Mouse (Mus musculus): ENCODE data around the gene Mamstr. TPM values are rescaled to one million over a fixed set of nuclear protein-coding genes. Genes with fewer than 3 reads are reported as not detected.
A peak's percentile ranks its signal among the peaks of the same experiment; 100 is the strongest.

The Mamstr gene
- total and polyA plus RNA-seq, 2 experiments from 2014 or later = 6.5 to 7.7 TPM

GRCm38 (mm10) chr7:45689099-45689498 is 49.3 kb downstream of the Mamstr start:
- DNase-seq (ENCODE audit: low spot score) (no peak), ATAC-seq (ENCODE audit: insufficient read depth, low read depth) (no peak)
- Histone ChIP-seq H3K27ac (ENCODE audit: low read depth) (peak overlapping the region; percentile 64), H3K9ac (replicated peaks; ENCODE audit: low read depth, low read length) (peak overlapping the region; percentile 8; the same call in 1 of the 2 replicates), H3K4me2 (ENCODE audit: low read depth, low read length) (no peak overlapping the region), H3K9me3 (replicated peaks; ENCODE audit: control insufficient read depth, low read length) (no peaks in the 10 kb centered on the region), H3K4me1 (ENCODE audit: control insufficient read depth, insufficient read depth) (peaks cover 20% of the 10 kb centered on the region; the same call in 1 of the 2 replicates), H3K27me3 (ENCODE audit: control insufficient read depth, insufficient read depth, low read length) (no peaks in the 10 kb centered on the region), H3K36me3 (replicated peaks; ENCODE audit: control insufficient read depth, insufficient read depth, low read length) (no peaks in the 10 kb centered on the region), H3K4me3 (ENCODE audit: low read depth, low read length) (no peak overlapping the region)
- 72% methylated on average over 6 of the region's 6 CpGs for WGBS
- TF ChIP-seq EP300 (IDR thresholded peaks at IDR 0.05; ENCODE audit: low read depth) (no peak), CTCF (IDR thresholded peaks at IDR 0.05; ENCODE audit: low read depth) (no peak)

GRCm38 (mm10) chr7:45689800-45690199 is 50.0 kb downstream of the Mamstr start:
- Histone ChIP-seq H3K27ac (ENCODE audit: low read depth) (peak overlapping the region; percentile 64), H3K36me3 (replicated peaks; ENCODE audit: control insufficient read depth, insufficient read depth, low read length) (no peaks in the 10 kb centered on the region), H3K4me1 (ENCODE audit: control insufficient read depth, insufficient read depth) (peaks cover 20% of the 10 kb centered on the region; the same call in 1 of the 2 replicates), H3K27me3 (ENCODE audit: control insufficient read depth, insufficient read depth, low read length) (no peaks in the 10 kb centered on the region), H3K9me3 (replicated peaks; ENCODE audit: control insufficient read depth, low read length) (no peaks in the 10 kb centered on the region), H3K4me3 (ENCODE audit: low read depth, low read length) (no peak overlapping the region), H3K9ac (replicated peaks; ENCODE audit: low read depth, low read length) (no peak overlapping the region; the same call in 1 of the 2 replicates), H3K4me2 (ENCODE audit: low read depth, low read length) (no peak overlapping the region)
- DNase-seq (ENCODE audit: low spot score) (no peak), ATAC-seq (ENCODE audit: insufficient read depth, low read depth) (peak; percentile 37; the same call in 1 of the 2 replicates)
- WGBS = 15% methylated on average over 11 of the region's 11 CpGs
- TF ChIP-seq EP300 (IDR thresholded peaks at IDR 0.05; ENCODE audit: low read depth) (no peak), CTCF (IDR thresholded peaks at IDR 0.05; ENCODE audit: low read depth) (no peak)

GRCm38 (mm10) chr7:45692364-45692763 is 52.6 kb downstream of the Mamstr start:
- H3K36me3 ChIP-seq (replicated peaks; ENCODE audit: control insufficient read depth, insufficient read depth, low read length) = no peaks in the 10 kb centered on the region
- H3K27ac ChIP-seq (ENCODE audit: low read depth) = no peak overlapping the region
- H3K27me3 ChIP-seq (ENCODE audit: control insufficient read depth, insufficient read depth, low read length) = no peaks in the 10 kb centered on the region
- TF ChIP-seq EP300 (IDR thresholded peaks at IDR 0.05; ENCODE audit: low read depth) = no peak
- no peak for TF ChIP-seq CTCF (IDR thresholded peaks at IDR 0.05; ENCODE audit: low read depth)
- DNase-seq (ENCODE audit: low spot score) (no peak), ATAC-seq (ENCODE audit: insufficient read depth, low read depth) (no peak)
- no peak overlapping the region for H3K4me3 ChIP-seq (ENCODE audit: low read depth, low read length)
- H3K4me1 ChIP-seq (ENCODE audit: control insufficient read depth, insufficient read depth) = peaks cover 20% of the 10 kb centered on the region; the same call in 1 of the 2 replicates
- no peak overlapping the region for H3K9ac ChIP-seq (replicated peaks; ENCODE audit: low read depth, low read length)
- WGBS = 81% methylated on average over 2 of the region's 2 CpGs
- H3K9me3 ChIP-seq (replicated peaks; ENCODE audit: control insufficient read depth, low read length) = no peaks in the 10 kb centered on the region
- H3K4me2 ChIP-seq (ENCODE audit: low read depth, low read length) = no peak overlapping the region

GRCm38 (mm10) chr7:45693921-45694591 is 54.3 kb downstream of the Mamstr start, which contains the start of gene Sec1:
Sec1 (minus strand) TSS chr7:45694402.
- H3K27me3 ChIP-seq (ENCODE audit: control insufficient read depth, insufficient read depth, low read length) = peaks cover 9% of the 10 kb centered on the region
- no peak for DNase-seq (ENCODE audit: low spot score)
- no peaks in the 10 kb centered on the region for H3K36me3 ChIP-seq (replicated peaks; ENCODE audit: control insufficient read depth, insufficient read depth, low read length)
- H3K9ac ChIP-seq (replicated peaks; ENCODE audit: low read depth, low read length) = no peak within 1 kb of the TSS
- TF ChIP-seq CTCF (IDR thresholded peaks at IDR 0.05; ENCODE audit: low read depth) = no peak
- TF ChIP-seq EP300 (IDR thresholded peaks at IDR 0.05; ENCODE audit: low read depth) = no peak
- peaks cover 20% of the 10 kb centered on the region; the same call in 1 of the 2 replicates for H3K4me1 ChIP-seq (ENCODE audit: control insufficient read depth, insufficient read depth)
- no peaks in the 10 kb centered on the region for H3K9me3 ChIP-seq (replicated peaks; ENCODE audit: control insufficient read depth, low read length)
- no peak within 1 kb of the TSS for H3K4me2 ChIP-seq (ENCODE audit: low read depth, low read length)
- H3K4me3 ChIP-seq (ENCODE audit: low read depth, low read length) = no peak within 1 kb of the TSS
- no peak for ATAC-seq (ENCODE audit: insufficient read depth, low read depth)
- H3K27ac ChIP-seq (ENCODE audit: low read depth) = no peak within 1 kb of the TSS
- WGBS = 86% methylated on average over 50 of the region's 50 CpGs

- ATAC-seq (ENCODE audit: insufficient read depth, low read depth) (no peak), DNase-seq (ENCODE audit: low spot score) (no peak)
- no peak overlapping the region for H3K4me2 ChIP-seq (ENCODE audit: low read depth, low read length)
- no peaks in the 10 kb centered on the region for H3K36me3 ChIP-seq (replicated peaks; ENCODE audit: control insufficient read depth, insufficient read depth, low read length)
- H3K9ac ChIP-seq (replicated peaks; ENCODE audit: low read depth, low read length) = no peak overlapping the region
- 30% methylated on average over 6 of the region's 6 CpGs for WGBS
- no peak overlapping the region for H3K4me3 ChIP-seq (ENCODE audit: low read depth, low read length)
- no peaks in the 10 kb centered on the region for H3K9me3 ChIP-seq (replicated peaks; ENCODE audit: control insufficient read depth, low read length)
- H3K27ac ChIP-seq (ENCODE audit: low read depth) = no peak overlapping the region
- TF ChIP-seq EP300 (IDR thresholded peaks at IDR 0.05; ENCODE audit: low read depth) = no peak
- no peak for TF ChIP-seq CTCF (IDR thresholded peaks at IDR 0.05; ENCODE audit: low read depth)
- H3K4me1 ChIP-seq (ENCODE audit: control insufficient read depth, insufficient read depth) = peaks cover 16% of the 10 kb centered on the region
- H3K27me3 ChIP-seq (ENCODE audit: control insufficient read depth, insufficient read depth, low read length) = peaks cover 19% of the 10 kb centered on the region
Observed at GRCm38 (mm10) chr7:45695098-45695497, 55.3 kb downstream of the Mamstr start.

Other genes with a start within 250 kb of the Mamstr start
Only the 30 nearest of the 36 such genes appear.
- gene Gys1, start 205.1 kb upstream of the Mamstr start, total RNA-seq (2014; rRNA removed; ENCODE audit: low replicate concordance) = 109 and 123 TPM in 2 replicates
- 68.3 and 70.4 TPM in 2 replicates for gene Gys1, start 205.1 kb upstream of the Mamstr start, polyA plus RNA-seq (2015; fragmentation: Nextera tagmentation; extraction: Ambion mirVana)
- gene Ruvbl2, start 201.9 kb upstream of the Mamstr start, total RNA-seq (2014; rRNA removed; ENCODE audit: low replicate concordance) = 76.9 and 106 TPM in 2 replicates
- gene Ruvbl2, start 201.9 kb upstream of the Mamstr start, polyA plus RNA-seq (2015; fragmentation: Nextera tagmentation; extraction: Ambion mirVana) = 31.0 and 34.2 TPM in 2 replicates
- 1,107 and 1,211 TPM in 2 replicates for gene Ftl1, start 180.1 kb upstream of the Mamstr start, total RNA-seq (2014; rRNA removed; ENCODE audit: low replicate concordance)
- gene Ftl1, start 180.1 kb upstream of the Mamstr start, polyA plus RNA-seq (2015; fragmentation: Nextera tagmentation; extraction: Ambion mirVana) = 2,163 and 2,221 TPM in 2 replicates
- 48.1 and 88.1 TPM in 2 replicates for gene Bax, start 173.1 kb upstream of the Mamstr start, total RNA-seq (2014; rRNA removed; ENCODE audit: low replicate concordance)
- gene Bax, start 173.1 kb upstream of the Mamstr start, polyA plus RNA-seq (2015; fragmentation: Nextera tagmentation; extraction: Ambion mirVana) = 99.2 and 101 TPM in 2 replicates
- gene Tulp2, start 158.1 kb upstream of the Mamstr start, total RNA-seq (2014; rRNA removed; ENCODE audit: low replicate concordance) = not detected in 2 replicates
- gene Tulp2, start 158.1 kb upstream of the Mamstr start, polyA plus RNA-seq (2015; fragmentation: Nextera tagmentation; extraction: Ambion mirVana) = 0.15 and 0.20 TPM in 2 replicates
- gene Gm45808, start 153.2 kb upstream of the Mamstr start, total RNA-seq (2014; rRNA removed; ENCODE audit: low replicate concordance) = 14.2 TPM in 1 of 2 replicates, not detected in the other
- 0.18 TPM in 1 of 2 replicates, not detected in the other for gene Gm45808, start 153.2 kb upstream of the Mamstr start, polyA plus RNA-seq (2015; fragmentation: Nextera tagmentation; extraction: Ambion mirVana)
- gene Dhdh, start 151.2 kb upstream of the Mamstr start, total RNA-seq (2014; rRNA removed; ENCODE audit: low replicate concordance) = 3.4 and 5.6 TPM in 2 replicates
- 5.1 and 5.3 TPM in 2 replicates for gene Dhdh, start 151.2 kb upstream of the Mamstr start, polyA plus RNA-seq (2015; fragmentation: Nextera tagmentation; extraction: Ambion mirVana)
- 78.4 and 107 TPM in 2 replicates for gene Nucb1, start 129.6 kb upstream of the Mamstr start, total RNA-seq (2014; rRNA removed; ENCODE audit: low replicate concordance)
- gene Nucb1, start 129.6 kb upstream of the Mamstr start, polyA plus RNA-seq (2015; fragmentation: Nextera tagmentation; extraction: Ambion mirVana) = 108 and 110 TPM in 2 replicates
- 10.6 and 28.8 TPM in 2 replicates for gene Ppp1r15a, start 113.7 kb upstream of the Mamstr start, total RNA-seq (2014; rRNA removed; ENCODE audit: low replicate concordance)
- 19.2 and 22.8 TPM in 2 replicates for gene Ppp1r15a, start 113.7 kb upstream of the Mamstr start, polyA plus RNA-seq (2015; fragmentation: Nextera tagmentation; extraction: Ambion mirVana)
- gene Plekha4, start 113.6 kb upstream of the Mamstr start, total RNA-seq (2014; rRNA removed; ENCODE audit: low replicate concordance) = 1.3 and 3.4 TPM in 2 replicates
- 0.78 and 1.2 TPM in 2 replicates for gene Plekha4, start 113.6 kb upstream of the Mamstr start, polyA plus RNA-seq (2015; fragmentation: Nextera tagmentation; extraction: Ambion mirVana)
- not detected in 2 replicates for gene Hsd17b14, start 85.1 kb upstream of the Mamstr start, total RNA-seq (2014; rRNA removed; ENCODE audit: low replicate concordance)
- 0.11 and 0.34 TPM in 2 replicates for gene Hsd17b14, start 85.1 kb upstream of the Mamstr start, polyA plus RNA-seq (2015; fragmentation: Nextera tagmentation; extraction: Ambion mirVana)
- gene Bcat2, start 69.8 kb upstream of the Mamstr start, total RNA-seq (2014; rRNA removed; ENCODE audit: low replicate concordance) = 70.6 and 97.2 TPM in 2 replicates
- 73.7 and 74.8 TPM in 2 replicates for gene Bcat2, start 69.8 kb upstream of the Mamstr start, polyA plus RNA-seq (2015; fragmentation: Nextera tagmentation; extraction: Ambion mirVana)
- gene Fgf21, start 24.5 kb upstream of the Mamstr start, total RNA-seq (2014; rRNA removed; ENCODE audit: low replicate concordance) = not detected in 2 replicates
- 0.12 TPM in 1 of 2 replicates, not detected in the other for gene Fgf21, start 24.5 kb upstream of the Mamstr start, polyA plus RNA-seq (2015; fragmentation: Nextera tagmentation; extraction: Ambion mirVana)
- gene Fut1, start 22.7 kb upstream of the Mamstr start, total RNA-seq (2014; rRNA removed; ENCODE audit: low replicate concordance) = not detected in 2 replicates
- gene Fut1, start 22.7 kb upstream of the Mamstr start, polyA plus RNA-seq (2015; fragmentation: Nextera tagmentation; extraction: Ambion mirVana) = not detected in 2 replicates
- gene Izumo1, start 18.2 kb upstream of the Mamstr start, total RNA-seq (2014; rRNA removed; ENCODE audit: low replicate concordance) = 0.53 TPM in 1 of 2 replicates, not detected in the other
- 0.11 and 0.23 TPM in 2 replicates for gene Izumo1, start 18.2 kb upstream of the Mamstr start, polyA plus RNA-seq (2015; fragmentation: Nextera tagmentation; extraction: Ambion mirVana)
- 68.8 and 77.6 TPM in 2 replicates for gene Rasip1, start 12.5 kb upstream of the Mamstr start, total RNA-seq (2014; rRNA removed; ENCODE audit: low replicate concordance)
- gene Rasip1, start 12.5 kb upstream of the Mamstr start, polyA plus RNA-seq (2015; fragmentation: Nextera tagmentation; extraction: Ambion mirVana) = 13.7 and 14.3 TPM in 2 replicates
- gene Fut2, start 26.4 kb downstream of the Mamstr start, total RNA-seq (2014; rRNA removed; ENCODE audit: low replicate concordance) = not detected in 2 replicates
- 1.5 and 1.7 TPM in 2 replicates for gene Fut2, start 26.4 kb downstream of the Mamstr start, polyA plus RNA-seq (2015; fragmentation: Nextera tagmentation; extraction: Ambion mirVana)
- not detected in 2 replicates for gene Ntn5, start 44.0 kb downstream of the Mamstr start, total RNA-seq (2014; rRNA removed; ENCODE audit: low replicate concordance)
- 0.11 TPM in 1 of 2 replicates, not detected in the other for gene Ntn5, start 44.0 kb downstream of the Mamstr start, polyA plus RNA-seq (2015; fragmentation: Nextera tagmentation; extraction: Ambion mirVana)
- gene Sec1, start 54.4 kb downstream of the Mamstr start, total RNA-seq (2014; rRNA removed; ENCODE audit: low replicate concordance) = 0.62 and 1.3 TPM in 2 replicates
- 0.16 and 0.33 TPM in 2 replicates for gene Sec1, start 54.4 kb downstream of the Mamstr start, polyA plus RNA-seq (2015; fragmentation: Nextera tagmentation; extraction: Ambion mirVana)
- gene Car11, start 59.9 kb downstream of the Mamstr start, total RNA-seq (2014; rRNA removed; ENCODE audit: low replicate concordance) = 1.6 and 3.0 TPM in 2 replicates
- 2.5 and 2.8 TPM in 2 replicates for gene Car11, start 59.9 kb downstream of the Mamstr start, polyA plus RNA-seq (2015; fragmentation: Nextera tagmentation; extraction: Ambion mirVana)
- 29.3 and 37.4 TPM in 2 replicates for gene Dbp, start 65.1 kb downstream of the Mamstr start, total RNA-seq (2014; rRNA removed; ENCODE audit: low replicate concordance)
- 21.9 and 24.9 TPM in 2 replicates for gene Dbp, start 65.1 kb downstream of the Mamstr start, polyA plus RNA-seq (2015; fragmentation: Nextera tagmentation; extraction: Ambion mirVana)
- 1,259 and 1,310 TPM in 2 replicates for gene Rpl18, start 75.5 kb downstream of the Mamstr start, total RNA-seq (2014; rRNA removed; ENCODE audit: low replicate concordance)
- 479 and 486 TPM in 2 replicates for gene Rpl18, start 75.5 kb downstream of the Mamstr start, polyA plus RNA-seq (2015; fragmentation: Nextera tagmentation; extraction: Ambion mirVana)
- 19.5 and 23.3 TPM in 2 replicates for gene Sphk2, start 78.0 kb downstream of the Mamstr start, total RNA-seq (2014; rRNA removed; ENCODE audit: low replicate concordance)
- 11.1 and 11.4 TPM in 2 replicates for gene Sphk2, start 78.0 kb downstream of the Mamstr start, polyA plus RNA-seq (2015; fragmentation: Nextera tagmentation; extraction: Ambion mirVana)
- gene Fam83e, start 81.2 kb downstream of the Mamstr start, total RNA-seq (2014; rRNA removed; ENCODE audit: low replicate concordance) = not detected in 2 replicates
- gene Fam83e, start 81.2 kb downstream of the Mamstr start, polyA plus RNA-seq (2015; fragmentation: Nextera tagmentation; extraction: Ambion mirVana) = 0.07 and 0.26 TPM in 2 replicates
- not detected in 2 replicates for gene Spaca4, start 85.8 kb downstream of the Mamstr start, total RNA-seq (2014; rRNA removed; ENCODE audit: low replicate concordance)
- not detected in 2 replicates for gene Spaca4, start 85.8 kb downstream of the Mamstr start, polyA plus RNA-seq (2015; fragmentation: Nextera tagmentation; extraction: Ambion mirVana)
- 0.31 TPM in 1 of 2 replicates, not detected in the other for gene Lmtk3, start 143.8 kb downstream of the Mamstr start, total RNA-seq (2014; rRNA removed; ENCODE audit: low replicate concordance)
- not detected in 2 replicates for gene Lmtk3, start 143.8 kb downstream of the Mamstr start, polyA plus RNA-seq (2015; fragmentation: Nextera tagmentation; extraction: Ambion mirVana)
- gene Sult2b1, start 144.7 kb downstream of the Mamstr start, total RNA-seq (2014; rRNA removed; ENCODE audit: low replicate concordance) = not detected in 2 replicates
- gene Sult2b1, start 144.7 kb downstream of the Mamstr start, polyA plus RNA-seq (2015; fragmentation: Nextera tagmentation; extraction: Ambion mirVana) = 0.23 and 0.27 TPM in 2 replicates
- 99.9 and 102 TPM in 2 replicates for gene Cyth2, start 174.6 kb downstream of the Mamstr start, total RNA-seq (2014; rRNA removed; ENCODE audit: low replicate concordance)
- 86.5 and 90.0 TPM in 2 replicates for gene Cyth2, start 174.6 kb downstream of the Mamstr start, polyA plus RNA-seq (2015; fragmentation: Nextera tagmentation; extraction: Ambion mirVana)
- gene Kcnj14, start 184.8 kb downstream of the Mamstr start, total RNA-seq (2014; rRNA removed; ENCODE audit: low replicate concordance) = 0.35 TPM in 1 of 2 replicates, not detected in the other
- gene Kcnj14, start 184.8 kb downstream of the Mamstr start, polyA plus RNA-seq (2015; fragmentation: Nextera tagmentation; extraction: Ambion mirVana) = 0.26 and 0.29 TPM in 2 replicates
- 26.7 and 28.8 TPM in 2 replicates for gene Grwd1, start 191.0 kb downstream of the Mamstr start, total RNA-seq (2014; rRNA removed; ENCODE audit: low replicate concordance)
- 19.3 and 22.7 TPM in 2 replicates for gene Grwd1, start 191.0 kb downstream of the Mamstr start, polyA plus RNA-seq (2015; fragmentation: Nextera tagmentation; extraction: Ambion mirVana)

All from heart, postnatal 0 days (tissue).